8 mouse cellular contexts compared by ENCODE assay signal in genomic region chr8:71475702-71476075, GRCm38 (mm10). TPM values are rescaled to one million over a fixed set of nuclear protein-coding genes. Genes with fewer than 3 reads are reported as not detected.
DNase-seq lines count a peak whose midpoint lies in the region; ATAC-seq and TF ChIP-seq lines count a peak whose summit lies in the region.

No protein-coding gene starts in this region.

- TF ChIP-seq CTCF in cortical plate, adult 2 months (IDR thresholded peaks at IDR 0.05; ENCODE audit: extremely low read depth, insufficient read depth, low read length), result no peak

- H3K4me3 ChIP-seq in heart, embryonic 14.5 days (ENCODE audit: control insufficient read depth in 1 of 2, insufficient read depth in 1 of 2, low read depth in 1 of 2, low read length in 2 of 2), result peak overlapping the region; percentile 70 to 76; a peak in 3 of 4 replicates
- H3K4me3 ChIP-seq in cortical plate, adult 2 months (ENCODE audit: insufficient read depth, low read length), result peak overlapping the region; percentile 41; the same call in 1 of the 2 replicates
- H3K4me3 ChIP-seq in hindbrain, embryonic 15.5 days, result peak overlapping the region; percentile 52
- no peak overlapping the region for H3K4me3 ChIP-seq in myocyte

- peak overlapping the region; percentile 87 for H3K4me2 ChIP-seq in heart, embryonic 14.5 days (ENCODE audit: low read length)
- peak overlapping the region; percentile 83 for H3K4me2 ChIP-seq in hindbrain, embryonic 15.5 days
- H3K4me2 ChIP-seq in myocyte (ENCODE audit: low read depth), result peak overlapping the region; percentile 61

- 31% methylated on average over 4 of the region's 4 CpGs for WGBS in heart, embryonic 14.5 days
- WGBS in hindbrain, embryonic 15.5 days, result 28% methylated on average over 4 of the region's 4 CpGs

- peaks cover 57% of the 10 kb centered on the region for H3K36me3 ChIP-seq in heart, embryonic 14.5 days (ENCODE audit: control insufficient read depth, insufficient read depth, low read length)
- peaks cover 53% of the 10 kb centered on the region for H3K36me3 ChIP-seq in hindbrain, embryonic 15.5 days
- H3K36me3 ChIP-seq in myocyte (ENCODE audit: control insufficient read depth, insufficient read depth), result peaks cover 5% of the 10 kb centered on the region

- no peak for TF ChIP-seq POLR2A in cortical plate, adult 2 months (IDR thresholded peaks at IDR 0.05; ENCODE audit: extremely low read depth, insufficient read depth, low read length)
- TF ChIP-seq POLR2A in myocyte (IDR thresholded peaks at IDR 0.05; ENCODE audit: insufficient read length, low read depth), result no peak

- no peak for ATAC-seq in heart, embryonic 14.5 days (ENCODE audit: insufficient number of reproducible peaks, insufficient read depth, low FRiP score, low read depth)
- no peak for ATAC-seq in hindbrain, embryonic 15.5 days (ENCODE audit: low FRiP score, low read depth)
- no peak for ATAC-seq in frontal cortex, adult (ENCODE audit: low TSS enrichment)

- H3K9me3 ChIP-seq in heart, embryonic 14.5 days (ENCODE audit: control insufficient read depth, low read length), result no peaks in the 10 kb centered on the region
- H3K9me3 ChIP-seq in hindbrain, embryonic 15.5 days, result no peaks in the 10 kb centered on the region

- peaks cover 9% of the 10 kb centered on the region for H3K79me2 ChIP-seq in myocyte (ENCODE audit: control insufficient read depth, insufficient read depth)

- no peak for DNase-seq in heart, adult 18-20 months
- no peak for DNase-seq in T-cell, adult 2 months (ENCODE audit: low spot score)
- DNase-seq in gastrocnemius, postnatal 4 days (ENCODE audit: low spot score in 2 of 2), result no peak

- H3K9ac ChIP-seq in heart, embryonic 14.5 days (ENCODE audit: low read length), result peak overlapping the region; percentile 80
- H3K9ac ChIP-seq in hindbrain, embryonic 15.5 days, result peak overlapping the region; percentile 59

- H3K27ac ChIP-seq in heart, embryonic 14.5 days (replicated peaks in 1 of 2; ENCODE audit: control insufficient read depth in 1 of 2, insufficient read depth in 1 of 2, low read depth in 2 of 2, low read length in 2 of 2), result 0 out of 4 replicates have a peak overlapping the region, but pooled peaks of 1 of the 2 experiments have one; percentile 85
- 0 out of 2 replicates have a peak overlapping the region, but pooled peaks have one; percentile 97 for H3K27ac ChIP-seq in cortical plate, adult 2 months (ENCODE audit: insufficient read depth, low read length)
- H3K27ac ChIP-seq in hindbrain, embryonic 15.5 days (replicated peaks), result peak overlapping the region; percentile 90

- H3K27me3 ChIP-seq in heart, embryonic 14.5 days (ENCODE audit: control insufficient read depth, insufficient read depth, low read length), result peaks cover 15% of the 10 kb centered on the region; the same call in 1 of the 2 replicates
- H3K27me3 ChIP-seq in hindbrain, embryonic 15.5 days, result no peaks in the 10 kb centered on the region
- H3K27me3 ChIP-seq in myocyte (ENCODE audit: control insufficient read depth, insufficient read depth, insufficient read length), result no peaks in the 10 kb centered on the region

- peaks cover 3 to 12% of the 10 kb centered on the region in 2 experiments; a peak in 3 of 4 replicates for H3K4me1 ChIP-seq in heart, embryonic 14.5 days (ENCODE audit: control insufficient read depth in 2 of 2, insufficient read depth in 2 of 2, low read length in 2 of 2)
- H3K4me1 ChIP-seq in cortical plate, adult 2 months (ENCODE audit: control insufficient read depth, insufficient read depth, low read length), result no peaks in the 10 kb centered on the region
- peaks cover 26% of the 10 kb centered on the region for H3K4me1 ChIP-seq in hindbrain, embryonic 15.5 days (replicated peaks)

- peak overlapping the region; percentile 71 for H3ac ChIP-seq in myocyte (ENCODE audit: control insufficient read depth, insufficient read length)

TF ChIP-seq in myocyte, 11 proteins besides CTCF, POLR2A, EP300 and RAD21:
- TF ChIP-seq REST (IDR thresholded peaks at IDR 0.05; ENCODE audit: insufficient read depth, insufficient read length) (no peak), POLR2AphosphoS2 (IDR thresholded peaks at IDR 0.05; ENCODE audit: insufficient read length, low read depth) (peak; percentile 71), MAX (IDR thresholded peaks at IDR 0.05; ENCODE audit: low read depth) (no peak)
TF ChIP-seq in myocyte: peak in this region for 1.

RNA-seq across cellular contexts. Expression of gene Dda1, which starts 6.7 kb away (rescaled TPM):
- polyA plus RNA-seq in heart, embryonic 14.5 days (2014; fragmentation: Nextera tagmentation; extraction: Ambion mirVana), result 76.7 and 79.1 TPM in 2 replicates
- 10 to 100 TPM; 31.4 to 32.1 TPM for total RNA-seq in heart, adult 18-20 months (2021)
- polyA plus RNA-seq in cortical plate, adult 2 months (2012; rRNA removed), result 115 and 126 TPM in 2 replicates
- 217 and 231 TPM in 2 replicates for polyA plus RNA-seq in hindbrain, embryonic 15.5 days (2015; fragmentation: Nextera tagmentation; extraction: Ambion mirVana)
- 117 TPM for polyA plus RNA-seq in myocyte (2012; fragmentation: generic; extraction: Trizol)
- total RNA-seq in gastrocnemius, postnatal 4 days (2021), result 10 to 100 TPM; 40.3 to 44.2 TPM

RNA-seq across cellular contexts. Expression of gene Ano8, which starts 10.1 kb away (rescaled TPM):
- polyA plus RNA-seq in heart, embryonic 14.5 days (2014; fragmentation: Nextera tagmentation; extraction: Ambion mirVana), result 1.5 and 1.8 TPM in 2 replicates
- 10 to 100 TPM; 16.6 to 16.9 TPM for total RNA-seq in heart, adult 18-20 months (2021)
- 69.2 and 75.1 TPM in 2 replicates for polyA plus RNA-seq in cortical plate, adult 2 months (2012; rRNA removed)
- 7.7 and 8.6 TPM in 2 replicates for polyA plus RNA-seq in hindbrain, embryonic 15.5 days (2015; fragmentation: Nextera tagmentation; extraction: Ambion mirVana)
- 27.5 TPM for polyA plus RNA-seq in myocyte (2012; fragmentation: generic; extraction: Trizol)
- 10 to 100 TPM; 20.8 to 25.3 TPM for total RNA-seq in gastrocnemius, postnatal 4 days (2021)

RNA-seq across cellular contexts. Expression of gene Mrpl34, which starts 10.9 kb away (rescaled TPM):
- polyA plus RNA-seq in heart, embryonic 14.5 days (2014; fragmentation: Nextera tagmentation; extraction: Ambion mirVana), result 191 and 193 TPM in 2 replicates
- total RNA-seq in heart, adult 18-20 months (2021), result 100 to 1,000 TPM; 126 to 127 TPM
- 47.8 and 50.0 TPM in 2 replicates for polyA plus RNA-seq in cortical plate, adult 2 months (2012; rRNA removed)
- 172 and 189 TPM in 2 replicates for polyA plus RNA-seq in hindbrain, embryonic 15.5 days (2015; fragmentation: Nextera tagmentation; extraction: Ambion mirVana)
- polyA plus RNA-seq in myocyte (2012; fragmentation: generic; extraction: Trizol), result 79.0 TPM
- 10 to 100 TPM; 29.0 to 34.4 TPM for total RNA-seq in gastrocnemius, postnatal 4 days (2021)

RNA-seq across cellular contexts. Expression of gene Gtpbp3, which starts 12.2 kb away (rescaled TPM):
- polyA plus RNA-seq in heart, embryonic 14.5 days (2014; fragmentation: Nextera tagmentation; extraction: Ambion mirVana), result 3.3 and 4.4 TPM in 2 replicates
- 10 to 100 TPM; 19.1 to 22.2 TPM for total RNA-seq in heart, adult 18-20 months (2021)
- polyA plus RNA-seq in cortical plate, adult 2 months (2012; rRNA removed), result 35.0 and 37.4 TPM in 2 replicates
- polyA plus RNA-seq in hindbrain, embryonic 15.5 days (2015; fragmentation: Nextera tagmentation; extraction: Ambion mirVana), result 12.0 and 15.3 TPM in 2 replicates
- 17.5 TPM for polyA plus RNA-seq in myocyte (2012; fragmentation: generic; extraction: Trizol)
- total RNA-seq in gastrocnemius, postnatal 4 days (2021), result 10 to 100 TPM; 17.8 to 19.1 TPM

RNA-seq across cellular contexts. Expression of gene Abhd8, which starts 12.2 kb away (rescaled TPM):
- 20.8 and 29.2 TPM in 2 replicates for polyA plus RNA-seq in heart, embryonic 14.5 days (2014; fragmentation: Nextera tagmentation; extraction: Ambion mirVana)
- total RNA-seq in heart, adult 18-20 months (2021), result 10 to 100 TPM; 23.8 to 26.6 TPM
- polyA plus RNA-seq in cortical plate, adult 2 months (2012; rRNA removed), result 475 and 506 TPM in 2 replicates
- polyA plus RNA-seq in hindbrain, embryonic 15.5 days (2015; fragmentation: Nextera tagmentation; extraction: Ambion mirVana), result 183 and 195 TPM in 2 replicates
- 67.0 TPM for polyA plus RNA-seq in myocyte (2012; fragmentation: generic; extraction: Trizol)
- total RNA-seq in gastrocnemius, postnatal 4 days (2021), result 10 to 100 TPM; 47.1 to 47.3 TPM
